Mouse (Mus musculus) right cerebral cortex, postnatal 4 days (tissue): ENCODE data around the gene Cuta.

Source experiments
- DNase-seq: peaks from one replicate; pipeline ENCODE4 v3.0.0-alpha.2; 2022

Cuta gene

GRCm38 (mm10) chr17:26953726-26954125 lies 14.4 kb upstream of the Cuta start:
- no peak for DNase-seq

GRCm38 (mm10) chr17:26953201-26953600 lies 13.8 kb upstream of the Cuta start:
- no peak for DNase-seq

GRCm38 (mm10) chr17:26951952-26952877 lies 12.8 kb upstream of the Cuta start:
- DNase-seq, result no peak

GRCm38 (mm10) chr17:26951406-26951805 lies 12.0 kb upstream of the Cuta start:
- peak; percentile 88 for DNase-seq

DNA sequence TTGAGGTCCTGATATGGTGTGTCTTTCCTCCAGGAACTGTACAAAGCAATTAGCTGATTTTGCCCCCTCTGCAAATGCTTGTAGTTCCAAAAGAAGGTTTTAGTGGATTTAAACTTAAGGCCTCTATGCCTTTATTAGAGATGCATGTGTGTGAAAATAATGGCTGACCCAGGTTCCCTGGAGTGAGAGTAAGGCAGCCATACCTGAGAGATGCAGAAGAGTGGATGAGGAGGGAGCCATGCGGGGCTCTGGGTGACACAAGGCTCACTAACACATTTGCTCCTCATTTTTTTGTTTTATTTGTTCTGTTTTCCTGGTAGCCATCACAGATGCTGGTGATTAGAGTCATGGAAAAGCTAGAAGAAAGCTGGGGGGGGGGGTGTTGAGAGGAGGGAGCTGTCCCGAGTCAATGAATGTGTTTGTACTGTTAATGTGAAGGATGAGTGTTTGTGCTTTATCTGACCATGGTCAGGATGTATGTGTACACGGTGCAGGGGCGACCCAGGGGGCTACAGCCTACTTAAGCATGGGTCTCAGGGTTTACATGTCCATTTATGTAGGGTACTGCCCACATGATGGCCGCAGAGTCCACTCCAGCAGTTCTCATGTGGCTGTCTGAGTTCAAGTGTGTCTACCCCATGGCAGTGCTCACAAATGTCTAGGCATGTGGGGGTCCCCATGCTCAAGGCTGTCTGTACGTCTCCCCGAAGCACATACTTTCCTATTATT lies 11.4 kb upstream of the Cuta start:
- no peak for DNase-seq

DNA sequence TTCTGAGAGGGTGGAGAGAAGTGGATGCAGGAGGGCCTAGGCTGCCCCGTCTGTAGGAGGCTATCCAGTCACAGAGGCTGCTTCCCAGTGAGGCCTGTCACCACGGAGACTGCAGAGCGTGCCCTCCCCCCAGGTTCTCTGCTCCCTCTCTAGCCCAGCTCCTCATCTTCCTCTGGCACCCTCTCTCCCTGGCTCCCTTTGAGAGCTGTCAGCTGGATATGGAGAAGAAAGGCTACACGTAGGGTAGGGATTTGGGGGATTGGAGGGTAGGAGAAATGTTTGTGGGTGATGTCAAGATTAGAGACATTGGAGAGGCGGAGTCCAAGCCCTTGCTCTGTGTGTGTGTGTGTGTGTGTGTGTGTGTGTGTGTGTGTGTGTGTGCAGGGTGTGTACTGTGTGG lies 10.5 kb upstream of the Cuta start:
- DNase-seq, result no peak

GRCm38 (mm10) chr17:26949051-26949577 lies 9.7 kb upstream of the Cuta start:
- DNase-seq, result no peak

DNA sequence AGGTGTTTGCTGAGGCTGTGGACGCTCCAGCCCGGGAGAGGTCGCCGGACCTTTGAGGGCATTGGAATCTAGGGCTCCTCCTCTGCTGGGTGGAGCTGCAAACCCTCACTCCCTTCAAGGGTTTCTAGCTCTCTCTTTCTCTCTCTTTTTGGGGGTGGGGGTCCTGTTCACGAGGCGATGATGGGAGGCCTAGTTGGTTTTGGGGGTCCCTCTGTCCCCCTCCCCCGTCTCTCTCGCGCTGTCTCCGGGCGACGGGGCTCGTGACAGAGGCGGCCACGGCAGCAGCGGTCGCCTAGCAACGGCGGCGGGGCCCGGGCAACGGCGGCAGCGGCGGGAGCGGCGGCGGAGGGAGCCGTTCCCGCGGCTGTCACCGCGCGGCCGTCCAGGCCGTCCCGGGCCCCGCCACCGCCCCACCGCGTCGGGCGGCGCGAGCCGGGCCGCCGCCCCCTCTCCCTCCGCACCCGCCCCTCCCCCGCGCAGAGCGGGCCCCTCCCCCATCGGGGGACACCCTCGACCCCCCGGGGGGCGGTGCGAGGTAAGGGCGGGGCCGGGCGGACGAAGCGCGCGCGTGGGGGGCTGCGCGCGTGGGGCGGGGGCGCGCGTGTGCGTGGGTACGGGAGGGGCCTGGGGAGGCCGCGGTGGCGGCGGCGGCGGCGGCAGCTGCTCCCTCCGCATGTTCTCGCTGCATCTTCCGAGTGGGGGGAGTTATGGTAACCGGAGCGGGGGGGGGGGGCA lies 9.1 kb upstream of the Cuta start:
- peak; percentile 71 for DNase-seq

DNA sequence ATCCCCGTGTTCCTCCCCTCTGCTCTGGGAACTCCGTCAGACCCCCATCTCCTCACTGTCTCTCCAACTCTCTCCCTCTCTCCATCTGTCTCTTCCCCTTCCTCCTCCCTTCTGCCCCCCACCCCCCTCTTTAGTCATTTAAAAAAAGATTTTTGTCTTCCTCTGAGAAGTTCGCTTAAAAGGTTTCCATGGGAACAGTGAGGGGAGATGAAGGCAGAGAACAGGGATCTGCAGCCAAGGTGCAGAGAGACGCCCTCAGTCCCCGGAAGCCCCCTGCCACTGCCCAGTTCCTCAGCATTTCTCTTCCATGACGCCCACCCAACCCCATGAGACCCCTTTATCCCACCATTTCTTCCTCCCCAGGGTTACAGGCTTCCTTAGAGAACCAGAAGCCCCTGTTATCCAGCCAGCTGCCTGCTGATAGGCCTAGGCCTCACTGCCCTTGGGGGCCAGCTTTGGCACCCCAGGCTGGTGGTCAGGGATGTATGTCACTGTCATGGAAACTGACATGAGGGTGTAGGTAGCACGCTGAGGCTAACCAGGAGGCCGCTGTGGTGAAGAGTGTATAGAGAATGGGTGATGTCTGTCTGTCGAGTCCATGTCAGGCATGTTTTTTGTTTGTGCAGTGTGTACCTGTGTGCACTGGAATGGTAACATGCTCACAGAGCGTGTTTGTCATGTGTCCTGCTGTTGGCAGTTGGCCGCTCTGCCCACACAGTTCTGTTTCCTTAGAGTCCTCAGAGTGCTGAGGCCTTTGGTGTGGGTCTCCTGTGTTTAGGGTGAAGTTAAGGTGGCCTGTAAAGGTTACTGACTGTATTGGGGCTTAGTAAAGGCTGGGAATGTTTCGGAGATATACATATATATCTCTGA lies 8.1 kb upstream of the Cuta start:
- DNase-seq, result peak; percentile 29

- DNase-seq, result peak; percentile 68
Observed at GRCm38 (mm10) chr17:26946567-26946966, 7.2 kb upstream of the Cuta start.

DNA sequence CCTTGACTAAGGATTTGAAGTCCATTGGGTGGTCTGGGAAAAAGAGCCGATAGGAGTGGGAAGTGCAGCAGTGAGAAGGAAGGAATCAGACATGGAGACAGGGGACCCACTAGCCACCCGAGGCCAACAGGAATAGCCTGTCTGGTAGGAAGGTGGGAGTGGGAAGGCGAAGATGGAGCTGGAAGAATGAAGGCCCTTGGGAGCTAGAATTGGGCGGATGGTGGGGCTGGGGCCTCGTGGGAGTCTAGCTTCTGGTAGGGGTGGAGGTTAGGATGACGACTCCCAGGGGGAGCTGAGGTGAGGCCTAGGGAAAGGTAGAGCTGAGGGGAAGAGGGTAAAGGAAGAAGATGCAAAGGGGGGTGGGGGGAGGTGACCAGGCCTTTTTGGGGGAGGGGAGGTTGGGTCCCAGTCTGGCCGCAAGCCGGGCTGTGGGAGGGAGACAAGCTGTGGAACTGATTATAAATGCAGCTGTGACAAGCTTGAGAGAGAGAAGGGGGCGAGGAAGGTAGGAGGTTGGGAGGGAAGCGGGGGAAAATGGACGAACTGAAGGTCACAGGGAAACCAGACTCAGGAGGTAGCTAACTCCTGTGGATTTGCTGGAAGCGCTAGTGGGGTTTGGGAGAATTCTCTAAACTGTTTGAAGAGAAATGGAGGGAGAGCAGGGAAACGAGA lies 6.6 kb upstream of the Cuta start:
- DNase-seq, result peak; percentile 10

GRCm38 (mm10) chr17:26941841-26942570 lies 2.6 kb upstream of the Cuta start:
- peak; percentile 6 for DNase-seq

GRCm38 (mm10) chr17:26941031-26941789 lies 1.8 kb upstream of the Cuta start, which contains the start of gene Syngap1:
Syngap1 (plus strand) TSS chr17:26941253.
- DNase-seq, result peak; percentile 81

- no peak for DNase-seq
Observed at GRCm38 (mm10) chr17:26939973-26940300, 568 bp upstream of the Cuta start.

DNA sequence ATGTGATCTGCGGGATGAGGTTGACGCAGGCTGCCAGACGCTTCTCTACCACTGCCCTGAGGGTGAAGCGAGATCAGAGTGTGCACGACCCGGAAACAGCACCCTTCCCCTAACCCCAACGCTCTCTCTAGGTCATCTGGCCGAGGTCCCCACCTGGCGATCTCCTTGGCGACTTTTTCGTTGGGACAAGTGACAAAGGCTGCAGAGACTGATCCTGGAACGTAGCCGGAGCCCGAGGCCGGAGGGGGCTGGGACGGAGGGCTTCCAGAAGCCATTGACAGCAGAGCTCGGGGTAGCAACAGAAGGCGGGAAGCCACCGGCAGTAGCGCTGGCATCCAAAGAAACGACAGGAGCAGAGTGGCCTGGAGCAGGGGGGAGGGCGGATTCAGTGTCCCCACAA lies 638 bp downstream of the Cuta start:
- DNase-seq, result no peak

GRCm38 (mm10) chr17:26937883-26938695 lies 1.3 kb downstream of the Cuta start:
- DNase-seq, result no peak

DNA sequence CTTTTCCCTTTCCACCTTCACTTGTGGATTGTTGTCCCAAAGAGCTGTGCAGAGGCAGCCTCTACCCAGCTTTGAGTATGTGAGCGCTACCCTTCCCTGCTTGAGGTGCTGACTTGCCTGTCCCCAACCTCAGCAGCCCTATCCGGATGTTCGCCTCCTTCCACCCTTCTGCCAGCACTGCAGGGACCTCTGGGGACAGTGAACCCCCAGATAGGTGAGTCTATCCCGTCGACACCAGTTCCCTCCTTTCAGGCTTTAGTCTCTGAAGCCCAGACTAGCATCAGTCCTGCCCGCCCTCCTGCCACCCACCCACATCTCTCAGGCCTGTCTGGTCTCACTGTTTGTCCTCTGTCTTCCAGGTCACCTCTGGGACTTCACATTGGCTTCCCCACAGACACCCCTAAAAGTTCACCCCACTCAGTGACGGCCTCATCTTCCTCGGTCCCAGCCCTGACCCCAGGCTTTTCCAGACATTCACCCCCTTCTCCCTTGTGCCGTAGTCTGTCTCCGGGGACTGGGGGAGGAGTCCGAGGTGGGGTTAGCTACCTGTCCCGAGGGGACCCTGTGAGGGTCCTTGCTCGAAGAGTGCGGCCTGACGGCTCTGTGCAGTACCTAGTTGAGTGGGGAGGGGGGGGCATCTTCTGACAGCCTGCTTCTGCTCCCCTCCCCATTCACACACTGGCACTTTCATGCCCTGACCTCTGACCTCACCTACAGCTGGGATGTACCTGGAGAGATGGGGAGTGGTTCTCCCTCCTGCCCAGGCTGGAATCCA lies 2.3 kb downstream of the Cuta start:
- DNase-seq, result no peak

- DNase-seq, result no peak
Observed at GRCm38 (mm10) chr17:26936453-26936852, 2.9 kb downstream of the Cuta start.
